Mouse (Mus musculus): ENCODE results near the gene Inha. TPM values are rescaled to one million over a fixed set of nuclear protein-coding genes. Genes with fewer than 3 reads are reported as not detected.

The Inha gene
- polyA plus RNA-seq, 1 experiment from 2014 or later = 24.5 TPM

DNA sequence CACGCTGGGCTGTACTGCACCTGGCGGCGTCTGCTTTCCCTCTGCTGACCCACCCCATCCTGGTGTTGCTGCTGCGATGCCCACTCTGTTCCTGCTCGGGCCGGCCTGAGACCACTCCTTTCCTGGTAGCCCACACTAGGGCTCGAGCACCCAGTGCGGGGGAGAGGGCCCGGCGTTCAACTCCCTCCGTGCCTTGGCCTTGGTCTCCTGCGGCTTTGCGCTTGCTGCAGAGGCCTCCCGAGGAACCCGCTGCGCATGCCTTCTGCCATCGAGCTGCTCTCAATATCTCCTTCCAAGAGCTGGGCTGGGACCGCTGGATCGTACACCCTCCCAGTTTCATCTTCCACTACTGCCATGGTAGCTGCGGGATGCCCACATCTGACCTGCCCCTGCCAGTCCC, 2.7 kb downstream of the Inha start:
- WGBS = 49% methylated on average over 20 of the region's 20 CpGs
- Histone ChIP-seq H3K27ac (no peak overlapping the region), H3K9ac (no peak overlapping the region), H3K4me1 (peaks cover 16% of the 10 kb centered on the region), H3K9me3 (no peaks in the 10 kb centered on the region), H3K36me3 (replicated peaks) (no peaks in the 10 kb centered on the region), H3K4me2 (no peak overlapping the region), H3K4me3 (no peak overlapping the region), H3K27me3 (replicated peaks) (peaks cover 5% of the 10 kb centered on the region; the same call in 1 of the 2 replicates)
- no peak for ATAC-seq (replicated peaks)

DNA sequence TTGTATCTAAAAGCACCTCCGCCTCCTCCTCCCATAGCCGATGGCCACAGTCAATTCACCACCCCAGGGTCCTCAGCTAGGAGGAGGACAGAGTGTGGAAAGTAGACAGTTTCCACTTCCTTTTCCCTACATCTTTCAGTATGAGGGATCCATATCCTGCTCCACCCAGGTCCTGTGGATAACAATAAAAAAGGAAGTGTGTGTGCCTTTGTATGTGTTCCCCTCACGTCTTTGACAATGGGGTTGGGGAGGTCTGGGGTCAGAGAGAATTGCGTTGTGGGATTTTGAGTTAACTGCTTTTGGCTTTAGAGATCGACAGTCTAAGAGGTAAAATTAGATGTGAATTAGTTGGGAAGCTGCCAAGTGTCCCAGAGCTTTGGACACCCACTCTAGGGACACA, 3.3 kb downstream of the Inha start:
- H3K27me3 ChIP-seq (replicated peaks) = peaks cover 5% of the 10 kb centered on the region; the same call in 1 of the 2 replicates
- no peak overlapping the region for H3K9ac ChIP-seq
- H3K4me3 ChIP-seq = no peak overlapping the region
- H3K27ac ChIP-seq = no peak overlapping the region
- WGBS = 78% methylated on average over 5 of the region's 5 CpGs
- H3K4me1 ChIP-seq = peaks cover 11% of the 10 kb centered on the region
- H3K4me2 ChIP-seq = no peak overlapping the region
- no peaks in the 10 kb centered on the region for H3K36me3 ChIP-seq (replicated peaks)
- ATAC-seq (replicated peaks) = no peak
- no peaks in the 10 kb centered on the region for H3K9me3 ChIP-seq

DNA sequence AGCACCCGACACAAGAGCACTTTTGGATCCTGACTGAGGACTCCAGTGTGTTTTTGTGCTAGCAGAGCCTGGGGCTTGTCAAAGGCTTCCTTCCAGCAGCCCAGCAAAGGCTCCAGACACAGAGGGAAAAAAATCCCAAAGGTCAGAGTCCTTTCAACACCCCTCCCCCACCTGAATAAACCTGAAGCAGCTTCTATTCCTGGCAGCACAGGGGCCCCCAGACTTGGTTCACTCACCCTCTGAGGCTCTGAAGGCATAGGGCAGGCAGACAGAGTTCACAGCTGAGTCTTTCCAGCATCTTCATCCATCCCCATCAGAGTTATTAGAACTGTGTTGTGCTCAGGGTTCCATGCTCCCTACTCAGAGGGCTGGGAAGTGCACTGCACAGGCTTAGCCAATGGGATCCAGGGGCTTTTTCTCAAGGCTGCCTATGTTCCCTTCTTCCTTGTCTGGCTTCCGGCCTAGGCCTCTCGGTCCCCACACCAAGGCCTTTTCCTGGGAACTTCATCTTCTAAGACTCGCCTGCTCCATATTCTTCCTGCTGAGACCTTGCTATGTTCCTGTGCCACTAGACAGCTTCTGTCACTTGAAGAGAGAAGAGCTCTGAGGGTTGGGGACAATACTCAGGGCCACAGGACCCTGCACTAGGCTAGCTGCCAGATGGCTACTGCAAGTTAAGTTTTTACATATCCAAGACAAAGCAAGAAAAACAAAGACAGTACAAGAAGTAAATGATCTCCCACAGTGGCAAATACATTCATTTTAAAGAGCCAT, 4.7 kb downstream of the Inha start:
- Histone ChIP-seq H3K9ac (no peak overlapping the region), H3K27me3 (replicated peaks) (peaks cover 5% of the 10 kb centered on the region; the same call in 1 of the 2 replicates), H3K4me2 (no peak overlapping the region), H3K4me1 (peaks cover 6% of the 10 kb centered on the region), H3K36me3 (replicated peaks) (no peaks in the 10 kb centered on the region), H3K27ac (no peak overlapping the region), H3K4me3 (no peak overlapping the region), H3K9me3 (no peaks in the 10 kb centered on the region)
- ATAC-seq (replicated peaks) = no peak
- 56% methylated on average over 4 of the region's 4 CpGs for WGBS

DNA sequence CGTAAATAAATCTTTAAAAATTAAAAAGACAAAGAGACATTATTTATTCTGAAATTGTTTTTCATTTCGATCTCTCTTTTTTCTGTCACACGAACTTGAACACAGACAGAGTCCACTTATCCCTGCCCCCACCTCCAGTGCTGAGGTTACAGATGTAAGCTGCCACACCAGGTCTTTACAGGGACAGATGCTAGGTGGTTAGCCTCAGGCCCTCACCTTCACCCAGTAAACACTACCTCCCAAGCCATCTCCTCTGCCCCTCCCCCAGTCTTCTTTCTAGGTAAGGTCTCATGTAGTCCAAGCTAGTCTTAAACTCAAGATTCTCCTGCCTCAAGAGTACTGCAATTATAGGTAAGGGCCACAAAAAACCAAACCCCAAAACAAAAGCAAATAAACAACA, 5.7 kb downstream of the Inha start:
- H3K9me3 ChIP-seq = no peaks in the 10 kb centered on the region
- no peak overlapping the region for H3K27ac ChIP-seq
- H3K9ac ChIP-seq = no peak overlapping the region
- ATAC-seq (replicated peaks) = no peak
- H3K4me3 ChIP-seq = no peak overlapping the region
- no peaks in the 10 kb centered on the region for H3K36me3 ChIP-seq (replicated peaks)
- no peak overlapping the region for H3K4me2 ChIP-seq
- peaks cover 5% of the 10 kb centered on the region; the same call in 1 of the 2 replicates for H3K27me3 ChIP-seq (replicated peaks)
- WGBS = 92% methylated on average over 3 of the region's 3 CpGs
- no peaks in the 10 kb centered on the region for H3K4me1 ChIP-seq

DNA sequence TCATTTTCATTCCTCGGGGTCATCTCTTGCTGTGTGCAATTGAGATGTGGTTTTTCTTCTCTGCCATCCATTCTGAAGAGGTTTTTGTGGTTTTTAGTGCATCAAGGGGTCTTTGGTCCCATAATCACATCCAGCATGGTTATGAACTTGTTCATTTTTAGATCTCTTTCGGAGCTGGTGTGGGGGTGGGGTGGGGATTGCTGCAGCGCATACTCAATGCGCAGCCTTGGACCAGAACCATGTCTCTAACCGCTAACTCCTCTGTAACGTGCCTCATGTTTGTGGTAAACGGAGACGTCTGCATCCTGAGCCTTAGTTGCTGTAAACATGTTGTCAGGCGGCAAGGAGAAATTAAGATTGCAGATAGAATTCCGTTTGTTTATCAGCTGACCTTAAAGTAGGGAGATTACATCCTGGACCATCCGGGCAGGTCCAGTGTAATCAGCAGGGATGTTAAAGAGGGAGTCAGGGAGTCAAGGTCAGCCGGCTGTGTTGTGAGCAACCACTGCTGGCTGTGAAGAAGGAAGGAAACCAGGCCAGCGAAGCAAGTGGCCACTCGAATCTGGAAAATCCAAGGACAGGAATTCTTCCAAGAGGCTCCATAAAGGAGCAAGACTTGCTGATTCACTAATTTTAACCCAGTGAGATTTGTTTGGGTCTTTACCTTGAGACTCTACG, 10.0 kb downstream of the Inha start:
- H3K27me3 ChIP-seq (replicated peaks) = no peaks in the 10 kb centered on the region
- ATAC-seq (replicated peaks) = no peak

DNA sequence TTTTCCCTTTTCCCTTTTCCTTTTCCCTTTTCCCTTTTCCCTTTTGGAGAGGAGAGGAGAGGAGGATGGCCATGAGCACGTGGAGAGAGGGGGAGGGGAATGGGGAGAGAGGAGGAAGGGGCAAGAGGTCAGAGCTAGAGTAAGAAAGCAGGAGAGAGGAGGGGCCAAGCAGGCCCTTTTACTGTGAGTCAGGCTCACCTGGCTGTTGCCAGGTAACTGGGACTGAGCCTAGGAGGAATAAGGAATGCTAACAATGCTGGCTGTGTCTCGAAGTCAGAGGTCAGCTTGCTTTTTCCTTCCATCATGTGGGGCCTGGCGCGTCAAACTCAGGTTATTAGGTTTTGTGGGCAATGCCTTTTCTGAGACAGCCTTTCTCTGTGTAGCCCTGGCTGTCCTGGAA, 11.1 kb downstream of the Inha start:
- ATAC-seq (replicated peaks) = no peak

More for the DNA sequence above, 10.0 kb downstream of the Inha start:
- H3K36me3 ChIP-seq (replicated peaks) = no peaks in the 10 kb centered on the region
- no peak overlapping the region for H3K27ac ChIP-seq
- no peak overlapping the region for H3K4me2 ChIP-seq
- no peaks in the 10 kb centered on the region for H3K9me3 ChIP-seq
- no peak overlapping the region for H3K4me3 ChIP-seq
- WGBS = 83% methylated on average over 15 of the region's 15 CpGs
- 0 out of 2 replicates have a peak, but pooled peaks cover 4% of the 10 kb centered on the region for H3K4me1 ChIP-seq
- H3K9ac ChIP-seq = no peak overlapping the region

DNA sequence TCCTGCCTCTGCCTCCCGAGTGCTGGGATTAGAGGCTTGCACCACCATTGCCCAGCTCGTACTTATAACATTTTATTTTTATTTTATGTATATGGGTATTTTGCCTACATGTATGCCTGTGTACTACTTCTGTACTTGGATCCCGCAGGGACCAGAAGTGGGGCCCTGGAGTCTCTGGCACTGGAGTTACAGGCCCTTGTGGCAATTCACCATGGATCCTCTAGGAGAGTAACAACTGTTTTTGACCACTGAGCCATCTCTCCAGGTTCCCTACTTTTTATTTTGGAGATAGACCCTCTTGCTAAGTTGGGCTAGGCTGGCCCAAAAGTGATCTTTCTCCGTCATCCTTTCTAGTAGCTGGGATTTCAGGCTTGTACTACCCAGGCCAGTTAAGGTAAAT, 11.6 kb downstream of the Inha start:
- H3K36me3 ChIP-seq (replicated peaks) = no peaks in the 10 kb centered on the region

More for the DNA sequence above, 11.1 kb downstream of the Inha start:
- no peaks in the 10 kb centered on the region for H3K27me3 ChIP-seq (replicated peaks)
- no peaks in the 10 kb centered on the region for H3K9me3 ChIP-seq
- H3K4me3 ChIP-seq = no peak overlapping the region
- H3K9ac ChIP-seq = no peak overlapping the region
- H3K27ac ChIP-seq = no peak overlapping the region
- H3K36me3 ChIP-seq (replicated peaks) = no peaks in the 10 kb centered on the region
- peaks cover 13% of the 10 kb centered on the region for H3K4me1 ChIP-seq
- H3K4me2 ChIP-seq = no peak overlapping the region
- 50% methylated on average over 4 of the region's 4 CpGs for WGBS

DNA sequence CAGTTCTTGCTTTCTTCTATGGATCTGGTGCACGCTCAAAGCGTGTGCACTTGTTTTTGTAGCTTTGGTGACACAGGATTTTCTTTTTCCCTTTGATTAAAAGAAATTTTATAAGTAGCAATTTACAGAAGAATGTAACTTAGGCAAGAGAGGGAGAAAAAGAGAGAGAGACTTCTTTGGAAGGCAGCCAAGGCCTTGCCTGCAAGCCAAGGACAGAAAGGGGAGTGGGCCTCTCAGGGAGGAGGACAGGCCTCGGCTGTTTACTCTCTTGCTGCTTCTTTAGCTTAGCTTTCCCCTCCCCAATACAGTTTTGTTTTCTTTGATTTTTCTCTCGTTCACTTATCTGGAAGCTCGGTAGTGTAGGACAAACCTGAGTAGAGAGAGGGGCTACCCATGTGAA, 12.7 kb downstream of the Inha start:
- H3K9ac ChIP-seq = no peak overlapping the region
- no peaks in the 10 kb centered on the region for H3K36me3 ChIP-seq (replicated peaks)
- H3K4me3 ChIP-seq = no peak overlapping the region
- no peak for ATAC-seq (replicated peaks)
- H3K9me3 ChIP-seq = no peaks in the 10 kb centered on the region
- H3K27ac ChIP-seq = no peak overlapping the region
- no peak overlapping the region for H3K4me2 ChIP-seq
- H3K4me1 ChIP-seq = peaks cover 13% of the 10 kb centered on the region
- H3K27me3 ChIP-seq (replicated peaks) = no peaks in the 10 kb centered on the region
- 77% methylated on average over 5 of the region's 5 CpGs for WGBS

More for the DNA sequence above, 11.6 kb downstream of the Inha start:
- Histone ChIP-seq H3K27ac (no peak overlapping the region), H3K4me3 (no peak overlapping the region), H3K4me1 (peaks cover 13% of the 10 kb centered on the region), H3K9ac (no peak overlapping the region), H3K27me3 (replicated peaks) (no peaks in the 10 kb centered on the region), H3K9me3 (no peaks in the 10 kb centered on the region), H3K4me2 (no peak overlapping the region)
- ATAC-seq (replicated peaks) = no peak
- 98% methylated on average over 4 of the region's 4 CpGs for WGBS

DNA sequence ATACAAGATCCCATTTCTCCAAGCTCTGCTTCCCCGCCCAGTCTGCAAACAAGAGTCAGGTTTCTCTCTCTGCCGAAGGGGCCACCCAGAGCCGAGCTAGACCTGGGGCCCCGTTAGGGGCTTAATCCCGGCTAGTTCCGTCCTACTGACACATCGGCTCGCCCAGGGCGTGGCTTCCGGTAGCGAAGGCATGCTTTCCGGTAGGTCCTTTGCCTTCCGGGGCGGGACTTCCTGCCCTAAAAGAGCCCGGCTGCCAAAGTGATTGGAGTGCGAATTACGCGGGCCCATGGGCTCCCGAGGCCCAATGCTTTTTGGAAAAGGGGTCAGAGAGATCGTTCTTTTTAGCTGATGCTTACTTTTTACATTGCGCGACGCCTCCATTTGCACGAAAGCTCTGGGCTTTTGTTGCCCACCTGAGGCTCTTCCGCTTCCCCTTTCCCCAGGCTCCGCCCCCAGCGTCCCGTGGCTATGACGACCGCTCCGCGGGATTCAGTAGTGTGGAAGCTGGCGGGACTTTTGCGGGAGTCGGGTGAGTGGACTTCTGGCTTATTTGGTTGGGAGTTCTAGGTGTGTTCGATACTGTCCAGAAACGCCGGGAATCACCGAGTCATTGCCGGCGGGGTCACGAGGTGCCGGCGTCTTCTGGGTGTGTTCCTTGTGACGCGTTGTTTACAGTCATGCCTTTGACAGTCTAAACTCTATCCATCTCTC, 14.6 kb downstream of the Inha start, which contains the start of gene Stk11ip:
TSS of gene Stk11ip (plus strand) at position 209 of the 711 bp plus-strand sequence.
- Histone ChIP-seq H3K9ac (peak within 1 kb of the TSS; percentile 51), H3K9me3 (no peaks in the 10 kb centered on the region)
- WGBS = under 1% methylated on average over 46 of the region's 46 CpGs

DNA sequence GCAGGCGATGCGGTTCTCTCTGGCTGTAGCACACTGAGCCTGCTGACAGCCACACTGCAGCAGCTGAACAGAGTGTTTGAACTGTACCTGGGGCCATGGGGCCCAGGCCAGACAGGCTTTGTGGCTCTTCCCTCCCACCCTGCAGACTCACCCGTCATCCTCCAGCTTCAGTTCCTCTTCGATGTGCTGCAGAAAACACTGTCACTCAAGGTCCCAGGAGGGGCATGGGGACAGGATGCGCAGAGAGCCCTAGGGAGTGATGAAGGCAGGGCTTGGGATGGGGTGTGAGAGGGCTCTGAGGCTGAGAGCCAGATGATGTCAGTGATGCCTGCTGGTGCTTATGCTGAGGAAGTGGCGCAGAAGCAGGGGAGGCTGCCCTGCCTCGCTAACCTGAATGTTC, 17.8 kb downstream of the Inha start:
- H3K4me3 ChIP-seq = no peak overlapping the region
- H3K36me3 ChIP-seq (replicated peaks) = peaks cover 10% of the 10 kb centered on the region; the same call in 1 of the 2 replicates
- no peak overlapping the region for H3K9ac ChIP-seq
- 87% methylated on average over 7 of the region's 7 CpGs for WGBS
- H3K27ac ChIP-seq = no peak overlapping the region
- H3K4me2 ChIP-seq = no peak overlapping the region
- H3K9me3 ChIP-seq = no peaks in the 10 kb centered on the region
- ATAC-seq (replicated peaks) = no peak
- H3K27me3 ChIP-seq (replicated peaks) = no peaks in the 10 kb centered on the region
- peaks cover 13% of the 10 kb centered on the region for H3K4me1 ChIP-seq

More for the DNA sequence above, 14.6 kb downstream of the Inha start, which contains the start of gene Stk11ip:
- ATAC-seq (replicated peaks) = peak; percentile 97
- peak within 1 kb of the TSS; percentile 83 for H3K4me3 ChIP-seq
- H3K27ac ChIP-seq = peak within 1 kb of the TSS; percentile 89
- H3K4me2 ChIP-seq = peak within 1 kb of the TSS; percentile 77
- H3K27me3 ChIP-seq (replicated peaks) = no peaks in the 10 kb centered on the region
- 0 out of 2 replicates have a peak, but pooled peaks cover 4% of the 10 kb centered on the region for H3K36me3 ChIP-seq (replicated peaks)
- peaks cover 13% of the 10 kb centered on the region for H3K4me1 ChIP-seq

DNA sequence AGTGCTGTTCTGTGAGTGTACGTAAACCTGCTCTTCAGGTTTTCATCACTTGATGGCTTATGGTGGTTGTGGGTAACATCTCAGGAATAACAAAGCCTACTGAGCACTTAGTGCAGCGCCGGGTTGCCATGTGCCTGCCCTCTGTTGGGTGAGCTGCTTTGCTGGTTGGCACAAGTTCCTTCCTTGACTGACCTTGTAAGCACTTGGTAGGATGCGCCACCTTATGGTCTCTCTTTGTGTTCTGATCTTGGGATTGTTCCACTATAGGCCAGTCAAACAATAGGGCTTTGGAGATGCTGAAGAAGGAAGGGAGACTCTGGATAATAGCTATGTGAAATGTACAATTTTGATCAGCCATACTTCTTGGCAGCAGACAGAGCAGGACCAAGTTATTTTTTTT, 23.7 kb downstream of the Inha start:
- Histone ChIP-seq H3K27me3 (replicated peaks) (no peaks in the 10 kb centered on the region), H3K9me3 (no peaks in the 10 kb centered on the region), H3K4me3 (no peak overlapping the region), H3K4me2 (no peak overlapping the region), H3K36me3 (replicated peaks) (peaks cover 19% of the 10 kb centered on the region), H3K9ac (no peak overlapping the region), H3K27ac (no peak overlapping the region), H3K4me1 (no peaks in the 10 kb centered on the region)
- 82% methylated on average over 4 of the region's 4 CpGs for WGBS
- ATAC-seq (replicated peaks) = no peak
